Mouse (Mus musculus) naive thymus-derived CD4-positive, alpha-beta T cell, adult 2 months (primary cell): Measurements from ENCODE around the gene Arhgap21.

Experiments used
- DNase-seq: peaks from one replicate; pipeline ENCODE4 v3.0.0-alpha.2; 2011; ENCODE audit warnings: low read depth

Gene Arhgap21

GRCm38 (mm10) chr2:20896446-20896845, 72.2 kb downstream of the Arhgap21 start:
- DNase-seq, result no peak

- DNase-seq, result peak; percentile 21
Measured at GRCm38 (mm10) chr2:20894100-20894690, 74.5 kb downstream of the Arhgap21 start.

- no peak for DNase-seq
Measured at GRCm38 (mm10) chr2:20888751-20889150, 79.9 kb downstream of the Arhgap21 start.

- DNase-seq, result no peak
Measured at GRCm38 (mm10) chr2:20883288-20883687, 85.4 kb downstream of the Arhgap21 start.

- no peak for DNase-seq
Measured at GRCm38 (mm10) chr2:20879877-20880605, 88.6 kb downstream of the Arhgap21 start.

- DNase-seq, result no peak
Measured at GRCm38 (mm10) chr2:20874621-20875020, 94.1 kb downstream of the Arhgap21 start.

GRCm38 (mm10) chr2:20869212-20869965, 99.3 kb downstream of the Arhgap21 start:
- DNase-seq, result no peak

- no peak for DNase-seq
Measured at GRCm38 (mm10) chr2:20868052-20868451, 100.6 kb downstream of the Arhgap21 start.

GRCm38 (mm10) chr2:20865795-20866194, 102.9 kb downstream of the Arhgap21 start:
- no peak for DNase-seq

GRCm38 (mm10) chr2:20864569-20864968, 104.1 kb downstream of the Arhgap21 start:
- no peak for DNase-seq

- no peak for DNase-seq
Measured at GRCm38 (mm10) chr2:20860756-20861155, 107.9 kb downstream of the Arhgap21 start.

GRCm38 (mm10) chr2:20849346-20849745, 119.3 kb downstream of the Arhgap21 start:
- no peak for DNase-seq

GRCm38 (mm10) chr2:20831608-20832406, 136.9 kb downstream of the Arhgap21 start:
- DNase-seq, result no peak

GRCm38 (mm10) chr2:20830882-20831281, 137.8 kb downstream of the Arhgap21 start:
- DNase-seq, result no peak

- DNase-seq, result no peak
Measured at GRCm38 (mm10) chr2:20826258-20826657, 142.4 kb downstream of the Arhgap21 start.

GRCm38 (mm10) chr2:20818226-20818625, 150.5 kb downstream of the Arhgap21 start:
- DNase-seq, result no peak

GRCm38 (mm10) chr2:20813986-20814385, 154.7 kb downstream of the Arhgap21 start:
- no peak for DNase-seq

- no peak for DNase-seq
Measured at GRCm38 (mm10) chr2:20811506-20811905, 157.2 kb downstream of the Arhgap21 start.

GRCm38 (mm10) chr2:20801236-20801890, 167.3 kb downstream of the Arhgap21 start:
- DNase-seq, result no peak
